Mouse (Mus musculus) heart, postnatal 14 days (tissue): Measurements from ENCODE around the gene 1810010H24Rik. TPM values are rescaled to one million over a fixed set of nuclear protein-coding genes. Genes with fewer than 3 reads are reported as not detected.
A peak's percentile ranks its signal among the peaks of the same experiment; 100 is the strongest.
"Not testable (repeated sequence)": the region's sequence is repeated elsewhere in the genome, so short reads cannot be mapped to it uniquely, and the experiment has no call there.

Experiments
- DNase-seq, 2 experiments: peaks; one replicate each; pipeline ENCODE4 v3.0.0; 2021 to 2022
- intact Hi-C: fragments of 180-260 bp; cut with DNase I; formaldehyde crosslinking; loops from one replicate; pipeline ENCODE4 v1.15.1; 2025
- total RNA-seq, 2 experiments: library from RNA; stranded (reverse); gene quantifications; 2 replicates each; pipeline ENCODE4 v1.2.3; 2021

The 1810010H24Rik gene
- total RNA-seq, 2 experiments from 2014 or later, result 1.8 to 2.7 TPM

DNA sequence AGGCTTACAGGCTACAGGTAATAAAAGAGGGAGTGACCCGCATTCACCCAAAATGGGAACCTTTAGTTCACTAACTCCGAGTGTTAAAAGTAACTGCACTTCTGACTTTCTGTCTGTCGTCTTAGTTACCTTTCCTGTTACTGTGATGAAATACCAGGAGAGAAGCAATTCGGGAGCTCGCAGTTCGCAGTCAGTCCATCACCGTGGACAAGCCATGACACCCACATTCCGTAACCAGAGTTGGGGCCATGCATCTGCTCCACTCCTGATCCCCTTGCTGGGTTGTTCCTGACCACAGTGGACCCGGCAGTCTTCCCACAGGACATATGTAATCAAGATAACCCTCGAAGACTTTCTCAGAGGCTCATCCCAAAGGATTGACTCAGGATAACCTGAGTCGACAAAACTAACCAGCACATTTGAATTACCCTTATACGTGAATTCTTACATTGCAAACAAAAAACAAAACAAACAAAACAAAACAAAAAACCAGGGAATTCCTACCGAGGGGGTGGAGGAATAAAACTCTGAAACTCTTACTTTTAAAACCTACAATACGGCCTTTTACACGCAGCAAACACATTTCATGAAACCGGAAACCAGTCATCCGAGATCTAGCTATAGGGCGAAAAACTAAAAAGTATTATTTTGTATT, 13.7 kb upstream of the 1810010H24Rik start:
- intact Hi-C loops, result no loop called here
- DNase-seq, result no peak

DNA sequence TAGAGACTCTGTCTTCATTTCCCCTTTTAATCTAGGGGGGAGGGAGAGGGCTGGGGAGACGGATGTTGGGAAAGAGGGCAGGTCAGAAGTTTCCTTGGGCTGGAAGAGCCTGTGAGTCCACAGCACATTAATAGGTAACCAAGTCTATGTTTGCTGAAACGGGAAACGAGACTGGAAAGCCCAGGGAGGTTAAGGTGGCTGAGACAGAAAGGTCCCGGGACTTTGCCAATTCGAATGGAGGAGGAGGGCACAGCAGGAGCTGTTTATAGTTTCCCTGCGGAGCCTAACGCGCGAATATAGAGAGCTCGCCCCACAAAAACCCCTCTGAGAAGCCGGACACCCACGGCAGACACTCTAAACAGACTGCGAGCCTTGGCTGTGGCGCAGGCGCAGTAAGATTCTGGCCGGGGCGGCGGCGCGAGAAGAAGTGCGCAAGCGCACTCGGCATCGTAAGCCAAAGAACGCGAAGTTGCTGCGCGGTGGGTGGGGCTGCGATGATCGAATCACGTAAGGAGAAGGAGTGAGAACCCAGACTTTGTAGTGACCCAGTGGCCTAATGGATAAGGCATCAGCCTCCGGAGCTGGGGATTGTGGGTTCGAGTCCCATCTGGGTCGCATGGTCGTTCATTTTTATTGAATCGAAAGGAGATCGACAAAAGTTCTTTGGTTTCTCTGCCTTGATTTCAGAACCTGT, 13.0 kb upstream of the 1810010H24Rik start:
- peak; percentile 99 for DNase-seq
- intact Hi-C loops, result no loop called here

DNA sequence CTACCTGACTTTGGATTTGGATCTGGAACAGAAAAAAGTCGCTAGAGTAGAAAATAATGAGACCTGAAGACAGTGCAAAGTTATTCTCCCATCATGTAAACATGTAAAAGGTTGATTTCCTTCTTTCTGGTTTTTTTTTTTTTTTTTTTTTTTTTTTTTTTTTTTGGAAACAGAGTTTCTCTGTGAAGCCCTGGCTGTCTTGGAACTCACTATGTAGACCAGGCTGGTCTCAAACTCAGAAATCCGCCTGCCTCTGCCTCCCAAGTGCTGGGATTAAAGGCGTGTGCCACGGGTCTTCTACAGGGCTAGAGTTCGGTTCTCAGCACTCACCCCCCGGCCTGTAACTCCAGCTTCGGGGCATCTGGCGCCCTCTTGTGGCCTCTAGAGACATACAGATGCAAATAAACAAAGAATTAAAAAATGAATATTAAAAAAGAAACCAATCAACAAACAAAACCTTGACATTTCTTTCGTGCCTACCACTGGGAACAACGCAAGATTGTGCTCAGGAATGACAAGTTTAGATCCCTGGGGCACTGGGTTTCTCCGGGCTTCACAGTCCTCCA, 11.4 kb upstream of the 1810010H24Rik start:
- DNase-seq, result no peak
- intact Hi-C loops, result no loop called here

DNA sequence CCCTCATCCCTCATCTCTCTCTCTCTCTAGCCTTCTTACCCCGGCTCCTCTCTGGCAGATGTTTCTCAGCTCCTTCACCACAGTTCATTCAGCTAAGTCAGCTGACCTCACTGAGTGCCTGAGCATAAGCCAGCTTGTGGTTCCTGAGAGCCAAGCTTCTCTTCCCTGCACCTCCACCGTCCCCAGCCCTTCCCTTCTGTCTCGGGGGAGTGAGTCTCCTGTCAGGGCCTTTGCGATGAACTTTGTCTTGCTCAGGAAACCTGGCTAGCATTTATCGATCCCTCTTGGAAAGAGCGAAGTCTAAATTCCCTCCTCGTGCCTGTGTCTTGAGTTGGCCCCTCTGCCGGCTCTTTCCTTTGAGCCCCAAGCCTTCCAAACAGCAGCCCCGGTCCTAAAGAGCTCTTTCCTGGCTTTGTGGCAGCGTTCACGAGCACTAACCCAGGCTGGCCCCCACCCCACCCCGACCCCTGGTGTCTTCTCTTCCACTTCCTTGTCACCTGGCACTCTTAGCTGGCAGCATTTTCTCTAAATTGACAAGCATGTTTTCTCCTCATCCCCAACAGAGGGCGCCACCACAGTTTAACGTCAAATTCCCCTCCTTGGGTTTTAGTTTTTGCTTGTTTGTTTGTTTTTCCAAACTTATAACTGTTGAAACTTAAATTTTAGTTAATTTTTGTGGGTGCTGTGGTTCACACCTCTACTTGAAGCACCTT, 10.7 kb upstream of the 1810010H24Rik start:
- DNase-seq, result peak in 1 of 2 experiments; percentile 47
- intact Hi-C loops, result no loop called here

DNA sequence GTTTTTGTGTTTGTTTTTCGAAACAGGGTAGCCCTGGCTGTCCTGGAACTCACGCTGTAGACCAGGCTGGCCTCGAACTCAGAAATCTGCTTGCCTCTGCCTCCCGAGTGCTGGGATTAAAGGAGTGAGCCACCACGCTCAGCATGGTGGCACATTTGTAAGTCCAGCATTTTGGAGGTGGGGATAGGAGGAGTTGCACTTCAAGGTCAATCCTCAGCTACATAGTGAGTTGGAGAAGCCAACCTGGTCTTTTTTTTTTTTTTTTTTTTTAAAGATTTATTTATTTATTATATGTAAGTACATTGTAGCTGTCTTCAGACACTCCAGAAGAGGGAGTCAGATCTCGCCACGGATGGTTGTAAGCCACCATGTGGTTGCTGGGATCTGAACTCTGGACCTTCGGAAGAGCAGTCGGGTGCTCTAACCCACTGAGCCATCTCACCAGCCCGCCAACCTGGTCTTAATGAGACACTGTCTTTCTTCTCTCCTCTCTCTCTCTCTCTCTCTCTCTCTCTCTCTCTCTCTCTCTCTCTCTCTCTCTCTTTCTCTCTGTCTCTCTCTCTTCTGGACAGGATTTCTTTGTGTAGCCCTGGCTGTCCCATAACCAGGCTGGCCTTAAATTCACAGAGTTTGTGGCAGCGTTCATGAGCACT, 9.8 kb upstream of the 1810010H24Rik start:
- intact Hi-C loops, DNase-seq: not testable (repeated sequence)

DNA sequence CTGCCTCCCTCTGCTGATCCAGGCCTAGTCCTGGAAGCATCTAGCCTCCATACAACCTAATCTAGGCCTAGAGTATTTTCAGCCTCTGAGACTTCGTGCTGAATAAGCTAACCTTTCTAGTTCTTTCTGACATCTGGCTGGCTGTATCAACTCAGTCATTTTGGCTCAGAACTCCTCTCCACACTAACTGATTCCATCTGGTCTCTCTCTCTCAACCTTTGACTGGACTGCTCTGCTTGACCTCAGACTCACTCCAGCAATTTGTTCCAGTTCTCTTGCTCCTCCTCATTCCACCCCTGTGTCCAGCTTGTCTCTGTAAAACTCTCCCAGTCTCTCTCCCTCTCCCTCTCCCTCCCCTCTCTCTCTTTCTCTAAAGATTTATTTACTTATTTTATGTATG, 8.6 kb upstream of the 1810010H24Rik start:
- intact Hi-C loops, result no loop called here
- DNase-seq, result no peak

DNA sequence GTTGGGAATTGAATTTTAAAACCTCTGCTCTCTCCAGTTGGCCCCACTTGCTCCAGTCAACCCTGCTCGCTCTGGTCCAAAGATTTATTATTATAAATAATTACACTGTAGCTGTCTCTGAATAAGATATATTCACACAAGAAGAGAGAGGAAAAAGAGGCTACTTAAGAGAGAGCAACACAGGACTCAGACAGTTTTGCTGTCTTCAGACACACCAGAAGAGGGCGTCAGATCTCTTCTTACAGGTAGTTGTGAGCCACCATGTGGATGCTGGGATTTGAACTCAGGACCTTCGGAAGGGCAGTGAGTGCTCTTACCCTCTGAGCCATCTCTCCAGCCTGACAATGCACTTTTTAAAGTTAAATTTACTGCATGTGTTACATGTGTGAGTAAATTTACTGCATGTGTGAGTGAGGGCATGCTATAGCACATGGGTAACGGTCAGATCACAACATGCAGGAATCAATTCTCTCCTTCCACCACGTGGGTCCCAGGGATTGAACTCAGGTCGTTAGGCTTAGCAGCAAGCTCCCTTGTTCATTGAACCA, 8.1 kb upstream of the 1810010H24Rik start:
- DNase-seq, result no peak
- intact Hi-C loops, result no loop called here

DNA sequence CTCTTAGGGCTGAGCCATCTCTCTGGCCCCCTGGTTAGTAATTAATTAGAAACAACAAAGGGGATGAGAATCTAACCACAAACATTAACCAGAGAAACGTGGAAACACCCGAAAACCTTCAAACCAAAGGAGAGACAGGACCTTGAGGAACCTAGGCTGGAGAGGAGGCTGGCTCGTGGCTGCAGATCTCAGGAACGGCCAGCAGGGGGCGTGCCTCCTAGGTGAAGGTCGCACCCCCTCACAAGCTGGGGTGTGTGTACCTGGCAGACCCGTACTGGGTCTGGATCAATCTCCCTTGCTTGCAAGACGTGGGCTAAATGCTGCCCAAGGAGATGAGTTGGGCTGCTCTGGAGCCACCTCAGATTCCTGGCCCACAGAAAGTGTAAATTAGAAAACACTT, 6.9 kb upstream of the 1810010H24Rik start:
- no peak for DNase-seq
- intact Hi-C loops, result no loop called here

DNA sequence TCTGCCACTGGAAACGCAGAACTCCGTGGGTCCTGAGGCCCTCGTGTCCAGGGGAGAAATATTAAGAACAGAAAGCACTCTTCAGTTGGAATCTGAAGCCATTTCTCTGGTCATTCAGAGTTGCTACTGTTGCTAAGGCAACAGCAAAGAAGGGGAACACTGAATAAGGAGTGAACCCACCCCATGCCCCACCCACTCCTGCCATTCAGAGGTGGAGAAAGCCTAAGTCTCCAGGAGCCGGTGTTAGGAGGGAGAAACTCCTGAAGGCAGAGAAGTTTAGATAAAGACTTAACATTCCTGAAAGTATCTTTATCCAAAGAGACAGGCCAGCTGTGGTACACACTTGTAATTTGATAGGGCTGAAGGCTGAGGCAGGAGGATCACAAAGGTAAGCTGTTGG, 6.2 kb upstream of the 1810010H24Rik start:
- no peak for DNase-seq
- intact Hi-C loops, result no loop called here

DNA sequence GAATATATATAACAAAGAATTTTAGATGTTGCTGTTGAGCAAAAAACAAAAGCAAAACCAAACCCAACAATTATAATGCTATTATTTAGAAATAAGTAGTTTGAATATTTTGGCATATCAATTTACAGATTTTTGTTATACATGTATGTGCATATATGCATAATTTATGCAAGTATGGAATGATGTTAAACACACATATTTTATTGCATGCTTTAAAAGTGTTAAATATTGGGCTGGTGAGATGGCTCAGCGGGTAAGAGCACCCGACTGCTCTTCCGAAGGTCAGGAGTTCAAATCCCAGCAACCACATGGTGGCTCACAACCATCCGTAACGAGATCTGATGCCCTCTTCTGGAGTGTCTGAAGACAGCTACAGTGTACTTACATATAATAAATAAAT, 5.8 kb upstream of the 1810010H24Rik start:
- DNase-seq, intact Hi-C loops: not testable (repeated sequence)

DNA sequence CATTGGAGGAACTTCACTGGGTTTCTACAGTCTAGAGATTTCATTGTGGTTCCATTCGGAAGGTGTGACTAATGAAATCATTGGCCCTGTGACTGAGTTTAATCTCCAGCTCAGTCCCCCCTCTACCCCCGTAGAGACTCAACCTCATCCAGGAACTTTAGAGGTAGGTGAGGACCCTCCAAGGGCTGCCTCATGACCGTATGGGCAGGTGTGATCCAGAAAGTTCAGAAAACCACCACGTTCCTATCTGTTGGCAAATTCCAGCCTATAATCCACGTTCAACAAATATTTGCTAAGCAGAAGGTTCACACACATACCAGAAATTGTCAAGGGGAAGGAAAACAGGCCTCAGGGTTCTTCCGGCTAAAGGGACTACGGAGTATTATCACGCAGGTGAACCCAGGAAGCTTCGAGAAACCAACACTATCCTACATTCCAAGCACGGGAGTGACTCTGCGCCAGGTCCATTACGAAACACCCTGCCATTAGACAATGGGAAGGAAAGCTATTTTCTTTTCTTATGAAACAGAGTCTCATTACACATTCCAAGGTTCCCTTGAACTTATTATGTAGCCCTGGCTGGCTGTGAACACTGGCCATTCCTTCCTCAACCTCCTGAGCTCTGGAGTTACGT, 3.3 kb upstream of the 1810010H24Rik start:
- no peak for DNase-seq
- intact Hi-C loops, result no loop called here

DNA sequence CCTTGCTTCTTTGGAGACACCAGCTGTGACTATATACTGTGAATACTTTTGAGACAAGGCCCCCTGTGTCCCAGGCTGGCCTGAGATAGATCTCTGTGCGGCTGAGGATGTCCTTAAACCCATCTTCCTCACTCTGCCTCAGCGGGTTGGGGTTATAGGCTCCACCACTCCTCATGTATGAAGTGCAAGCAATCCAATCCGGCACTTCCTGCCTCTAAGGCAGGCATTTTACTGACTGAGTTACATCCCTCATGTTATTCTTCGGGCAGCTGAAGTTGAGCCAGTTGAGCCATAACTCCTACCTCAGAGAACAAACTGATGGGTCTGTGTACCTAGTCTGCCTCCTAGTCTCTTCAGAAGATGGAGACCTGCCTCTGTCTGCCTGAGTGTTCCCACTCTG, 1.1 kb upstream of the 1810010H24Rik start:
- intact Hi-C loops, result no loop called here

DNA sequence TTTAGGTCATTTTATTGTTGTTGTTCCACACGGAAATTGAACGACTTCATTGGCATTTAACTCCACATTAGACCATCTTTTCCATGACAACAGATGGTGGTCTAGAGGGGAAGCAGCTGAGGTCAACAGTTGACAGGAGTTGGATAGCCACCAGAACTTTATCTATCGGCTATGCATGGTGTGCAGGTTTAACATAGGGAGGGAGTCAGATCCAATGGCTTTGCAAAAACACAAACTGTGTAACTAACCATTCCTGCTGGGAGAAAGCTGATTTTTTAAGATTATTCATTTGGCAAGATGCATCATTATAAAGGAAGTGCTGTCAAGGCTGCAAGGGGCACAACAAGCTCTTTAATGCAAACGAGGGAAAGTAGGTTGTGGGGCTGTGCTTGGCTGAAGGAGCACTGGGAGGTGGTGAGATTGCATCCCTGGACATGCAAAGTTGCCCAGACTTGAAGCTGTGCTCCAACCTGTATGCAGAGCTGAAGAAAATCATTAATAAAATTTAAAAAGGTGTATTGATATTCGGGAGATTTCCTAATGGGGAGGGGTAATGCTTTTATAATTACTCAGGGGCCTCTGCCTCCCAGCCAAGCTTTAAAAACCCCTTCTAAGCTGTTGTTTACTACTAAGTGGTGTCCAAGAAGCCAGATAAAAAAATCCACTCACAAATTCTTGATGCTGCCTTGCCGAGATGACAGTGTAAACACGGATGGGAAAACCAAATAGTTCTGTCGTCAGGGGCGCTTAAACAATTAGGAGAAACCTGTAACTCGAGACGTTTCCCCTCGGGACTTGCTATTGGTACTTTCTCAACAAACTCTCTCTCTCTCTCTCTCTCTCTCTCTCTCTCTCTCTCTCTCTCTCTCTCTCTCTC, 1.3 kb downstream of the 1810010H24Rik start:
- intact Hi-C loops, result no loop called here
- no peak for DNase-seq

More for the DNA sequence above, 1.1 kb upstream of the 1810010H24Rik start:
- no peak for DNase-seq

DNA sequence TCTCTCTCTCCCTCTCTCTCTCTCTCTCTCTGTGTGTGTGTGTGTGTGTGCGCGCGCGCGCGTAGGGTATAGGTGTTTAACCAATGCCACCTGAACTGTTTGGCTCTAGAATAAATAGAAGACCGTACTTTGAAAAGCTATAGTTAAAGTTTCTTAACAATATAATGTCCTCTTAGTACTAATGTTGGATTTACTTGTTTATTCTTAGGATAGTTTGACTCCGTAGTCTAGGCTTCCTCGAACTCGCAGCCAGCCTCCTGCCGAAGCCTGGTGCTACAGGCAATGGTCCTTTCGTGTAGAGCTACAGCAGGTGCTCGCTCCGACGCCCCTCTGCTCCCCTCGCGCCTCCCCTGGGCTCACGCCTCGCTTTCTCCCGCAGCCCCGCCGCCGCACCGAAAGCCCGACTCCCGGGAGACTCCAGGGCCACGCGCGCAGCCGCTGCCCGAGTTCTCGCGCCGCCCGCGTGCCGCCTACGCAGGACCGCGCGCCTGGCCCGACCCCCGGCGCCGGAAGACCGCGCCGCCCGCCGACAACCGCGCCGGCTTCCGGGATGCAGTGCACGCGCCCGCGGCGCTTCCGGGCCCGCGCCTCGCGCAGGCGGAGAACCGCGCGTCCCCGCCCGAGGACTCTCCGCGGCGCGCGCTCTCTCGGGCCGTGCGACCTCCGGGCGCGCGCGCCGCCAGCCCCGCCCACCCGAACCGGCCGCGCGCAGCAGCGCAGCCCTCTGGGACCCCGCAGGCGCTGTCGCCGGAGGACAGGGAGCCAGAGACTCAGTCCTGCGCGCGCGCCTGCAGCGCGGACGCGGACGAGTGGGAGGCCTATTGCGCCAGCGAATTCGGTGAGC, 2.2 kb downstream of the 1810010H24Rik start:
- intact Hi-C loops, result no loop called here

DNA sequence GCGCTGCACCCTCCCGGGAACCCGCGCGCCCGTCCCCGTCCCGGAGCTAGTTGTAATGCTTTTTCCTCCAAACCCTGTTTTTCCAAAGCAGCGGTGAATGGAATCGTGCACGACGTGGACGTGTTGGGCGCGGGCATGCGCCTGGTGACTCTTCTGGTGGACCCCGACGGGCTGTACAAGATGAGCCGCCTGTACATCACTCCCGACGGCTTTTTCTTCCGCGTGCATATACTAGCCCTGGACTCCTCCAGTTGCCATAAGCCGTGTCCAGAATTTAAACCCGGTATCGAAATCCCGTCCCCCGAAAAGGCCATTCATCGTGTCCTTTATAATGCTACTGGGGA, 2.8 kb downstream of the 1810010H24Rik start:
- intact Hi-C loops, result no loop called here
- DNase-seq, result no peak

More for the DNA sequence above, 2.2 kb downstream of the 1810010H24Rik start:
- DNase-seq, result peak; percentile 92 to 94

DNA sequence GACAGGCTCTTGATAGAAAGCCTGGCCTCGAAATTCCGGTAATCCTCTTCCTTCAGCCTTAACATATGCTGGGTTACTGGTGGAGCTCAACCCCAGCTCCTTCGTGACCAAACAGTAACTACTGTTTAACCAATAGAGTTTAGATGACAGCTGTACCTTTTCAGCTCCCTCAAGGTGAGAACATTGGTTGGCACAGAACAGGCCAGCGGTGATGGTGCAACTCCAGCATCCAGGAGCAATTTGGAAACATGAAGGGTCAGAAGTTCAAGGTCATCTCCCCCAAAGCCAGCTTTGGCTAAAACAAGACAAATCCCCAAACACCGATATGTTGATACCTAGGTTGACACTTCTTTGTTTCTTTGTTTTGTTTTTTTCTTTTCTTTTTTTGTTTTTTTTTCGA, 3.3 kb downstream of the 1810010H24Rik start:
- DNase-seq, result no peak
- intact Hi-C loops, result no loop called here

DNA sequence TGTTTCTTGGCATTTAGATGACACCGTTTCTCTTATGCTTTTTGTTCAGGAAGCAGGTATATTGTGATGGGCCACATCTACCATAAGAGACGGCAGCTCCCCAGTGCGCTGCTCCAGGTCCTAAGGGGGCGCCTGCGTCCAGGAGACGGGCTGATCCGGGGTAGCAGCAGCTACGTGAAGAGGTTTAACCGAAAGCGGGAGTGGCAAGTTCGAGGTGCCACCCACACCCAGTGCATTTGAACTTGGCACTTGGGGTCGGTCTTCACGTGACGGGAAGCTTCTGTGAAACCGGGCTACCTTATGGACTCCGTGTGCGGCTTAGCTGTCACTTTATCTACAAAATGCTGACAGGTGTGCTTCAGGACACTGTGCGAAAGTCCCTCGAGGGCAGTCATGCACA, 4.1 kb downstream of the 1810010H24Rik start:
- intact Hi-C loops, result no loop called here
- DNase-seq, result no peak

DNA sequence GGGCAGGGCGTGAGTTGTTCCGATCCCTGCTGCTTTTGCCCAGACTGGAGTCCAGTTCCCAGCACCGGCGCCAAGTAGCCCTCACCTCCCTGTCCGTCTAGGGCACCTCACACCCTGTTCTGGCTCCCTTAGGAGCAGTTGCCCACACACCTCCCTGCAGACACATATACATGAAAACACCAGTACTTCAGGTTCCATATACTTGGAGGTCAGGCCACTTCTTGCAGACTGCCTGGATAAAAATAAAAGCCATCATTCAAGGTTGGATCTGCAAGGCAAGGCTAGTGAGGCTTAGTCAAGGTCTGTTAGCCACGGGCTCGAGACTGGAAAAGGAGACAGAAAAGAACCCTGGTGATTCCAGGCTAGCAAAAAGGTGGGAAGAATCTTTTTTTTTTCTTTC, 6.2 kb downstream of the 1810010H24Rik start:
- DNase-seq, result no peak
- intact Hi-C loops, result no loop called here
